Comparison of ENCODE assay signal across 21 mouse cellular contexts in genomic region chr11:21406668-21407067, GRCm38 (mm10).
"Had no signal": no experiment of that assay in that cellular context is flagged by ENCODE, and none has a peak within 500 bp of the region (broad histone marks: within the 10 kb centered on the region; RNA-seq: fewer than 3 reads in every experiment).

No protein-coding gene starts in this region.

- ATAC-seq: midbrain, embryonic 16.5 days had no signal

- H3K4me2 ChIP-seq: lung, embryonic 15.5 days; midbrain, embryonic 12.5 days; neural tube, embryonic 13.5 days; neural tube, embryonic 15.5 days; stomach, embryonic 15.5 days had no signal

- H3K36me3 ChIP-seq: lung, embryonic 15.5 days; midbrain, embryonic 10.5 days; midbrain, embryonic 12.5 days; neural tube, embryonic 13.5 days; neural tube, embryonic 15.5 days; stomach, embryonic 15.5 days had no signal

- H3K4me3 ChIP-seq: lung, embryonic 15.5 days; midbrain, embryonic 10.5 days; midbrain, embryonic 12.5 days; myocyte; neural tube, embryonic 13.5 days; neural tube, embryonic 15.5 days; stomach, embryonic 15.5 days had no signal

- DNase-seq: lung, adult 18-20 months; lung, postnatal 14 days; lung, postnatal 4 days; midbrain, embryonic 14.5 days; retina, postnatal 1 day; right cerebral cortex, adult 18-20 months; right cerebral cortex, postnatal 25 days; right cerebral cortex, postnatal 4 days; spleen, adult 18-20 months; thymus, adult 18-20 months; thymus, postnatal 14 days; thymus, postnatal 36 days had no signal

- H3K27me3 ChIP-seq: lung, embryonic 15.5 days; midbrain, embryonic 12.5 days; neural tube, embryonic 13.5 days; neural tube, embryonic 15.5 days; stomach, embryonic 15.5 days had no signal

- H3K9ac ChIP-seq: liver, embryonic 14.5 days; lung, embryonic 15.5 days; midbrain, embryonic 12.5 days; neural tube, embryonic 13.5 days; neural tube, embryonic 15.5 days; stomach, embryonic 15.5 days had no signal

- H3K9me3 ChIP-seq: lung, embryonic 15.5 days; midbrain, embryonic 10.5 days; midbrain, embryonic 12.5 days; neural tube, embryonic 13.5 days; neural tube, embryonic 15.5 days; stomach, embryonic 15.5 days had no signal

- H3K27ac ChIP-seq: liver, embryonic 14.5 days; lung, embryonic 15.5 days; midbrain, embryonic 10.5 days; midbrain, embryonic 12.5 days; neural tube, embryonic 13.5 days; neural tube, embryonic 15.5 days; stomach, embryonic 15.5 days had no signal

- H3K4me1 ChIP-seq: midbrain, embryonic 10.5 days; midbrain, embryonic 12.5 days; neural tube, embryonic 13.5 days; neural tube, embryonic 15.5 days; stomach, embryonic 15.5 days had no signal
